In genomic region chr16:77093526-77093925, GRCm38 (mm10) we compare ENCODE assay signal across 9 mouse cellular contexts.
DNase-seq lines count a peak whose midpoint lies in the region; ATAC-seq and TF ChIP-seq lines count a peak whose summit lies in the region.
"Had no signal": no experiment of that assay in that cellular context is flagged by ENCODE, and none has a peak within 500 bp of the region (broad histone marks: within the 10 kb centered on the region; RNA-seq: fewer than 3 reads in every experiment).

No protein-coding gene starts in this region.

- ATAC-seq in lung, postnatal 0 days = peak; percentile 48
- ATAC-seq in megakaryocyte, adult 5-6 weeks (ENCODE audit: poor library complexity, severe bottlenecking) = no peak
- ATAC-seq: intestine, embryonic 15.5 days had no signal

- H3K9ac ChIP-seq in lung, postnatal 0 days (replicated peaks; ENCODE audit: low read depth) = no peak overlapping the region
- H3K9ac ChIP-seq: intestine, embryonic 15.5 days had no signal

- no peaks in the 10 kb centered on the region for H3K9me3 ChIP-seq in lung, postnatal 0 days (ENCODE audit: low read length)
- H3K9me3 ChIP-seq: intestine, embryonic 15.5 days had no signal

- H3K4me3 ChIP-seq in lung, postnatal 0 days (ENCODE audit: low read depth, low read length) = no peak overlapping the region
- H3K4me3 ChIP-seq: intestine, embryonic 15.5 days had no signal

- no peak overlapping the region for H3K4me2 ChIP-seq in lung, postnatal 0 days (replicated peaks; ENCODE audit: low read depth, low read length)
- H3K4me2 ChIP-seq: intestine, embryonic 15.5 days had no signal

- no peak for TF ChIP-seq EP300 in lung, postnatal 0 days (IDR thresholded peaks at IDR 0.05)

- TF ChIP-seq CTCF in lung, postnatal 0 days (IDR thresholded peaks at IDR 0.05) = no peak

- H3K27ac ChIP-seq in lung, postnatal 0 days (ENCODE audit: low read length) = no peak overlapping the region
- H3K27ac ChIP-seq: intestine, embryonic 15.5 days; macrophage had no signal

- H3K36me3 ChIP-seq in lung, postnatal 0 days (ENCODE audit: insufficient read depth, low read length) = 0 out of 2 replicates have a peak, but pooled peaks cover under 1% of the 10 kb centered on the region
- H3K36me3 ChIP-seq: intestine, embryonic 15.5 days had no signal

- 55% methylated on average over 9 of the region's 9 CpGs for WGBS in lung, postnatal 0 days

- no peaks in the 10 kb centered on the region for H3K4me1 ChIP-seq in lung, postnatal 0 days (ENCODE audit: insufficient read depth, low read depth, low read length)
- H3K4me1 ChIP-seq: intestine, embryonic 15.5 days had no signal

- DNase-seq in kidney, postnatal 10 days = peak; percentile 36
- DNase-seq in kidney, adult 9 months = no peak
- DNase-seq in gastrocnemius, adult 18-20 months (ENCODE audit: low spot score) = peak; percentile 82
- peak; percentile 65 for DNase-seq in gastrocnemius, postnatal 25 days
- DNase-seq in lung, postnatal 0 days (ENCODE audit: low spot score) = peak; percentile 37
- no peak for DNase-seq in retina, postnatal 1 day

- no peaks in the 10 kb centered on the region for H3K27me3 ChIP-seq in lung, postnatal 0 days (replicated peaks; ENCODE audit: insufficient read depth, low read length)
- H3K27me3 ChIP-seq: intestine, embryonic 15.5 days had no signal

Comparison
In these comparisons a context has a peak if more than half of its experiments do, and no peak if none do; other contexts are left out.
1. DNase-seq: peak in kidney, postnatal 10 days (single experiment), gastrocnemius, adult 18-20 months (single experiment), gastrocnemius, postnatal 25 days (single experiment) and lung, postnatal 0 days (single experiment); none in kidney, adult 9 months (single experiment) and retina, postnatal 1 day (single experiment).